Mouse (Mus musculus) gastrocnemius, postnatal 14 days (tissue): ENCODE data around the gene Cilp2. TPM values are rescaled to one million over a fixed set of nuclear protein-coding genes. Genes with fewer than 3 reads are reported as not detected.

Experiments
- DNase-seq: peaks from one replicate; pipeline ENCODE4 v3.0.0; 2021; ENCODE audit warnings: mixed read lengths
- intact Hi-C: fragments of 180-260 bp; cut with DNase I; formaldehyde crosslinking; loops from one replicate; pipeline ENCODE4 v1.15.1; 2025; ENCODE audit warnings: low total_unique reads
- total RNA-seq, 2 experiments: library from RNA; stranded (reverse); gene quantifications; 2 replicates each; pipeline ENCODE4 v1.2.3; 2021

The Cilp2 gene
- total RNA-seq, 2 experiments from 2014 or later = 26.6 to 27.8 TPM

GRCm38 (mm10) chr8:69879678-69880077 lies 7.8 kb downstream of the Cilp2 start:
- no peak for DNase-seq
- intact Hi-C loops = no loop called here

GRCm38 (mm10) chr8:69877992-69878391 lies 9.5 kb downstream of the Cilp2 start:
- peak; percentile 62 for DNase-seq
- intact Hi-C loops = no loop called here

GRCm38 (mm10) chr8:69877396-69877795 lies 10.1 kb downstream of the Cilp2 start:
- no peak for DNase-seq
- intact Hi-C loops = no loop called here

GRCm38 (mm10) chr8:69876967-69877366 lies 10.5 kb downstream of the Cilp2 start:
- intact Hi-C loops = no loop called here
- peak; percentile 27 for DNase-seq

- intact Hi-C loops = no loop called here
- DNase-seq = peak; percentile 57
Measured at GRCm38 (mm10) chr8:69876097-69876496, 11.4 kb downstream of the Cilp2 start.

- intact Hi-C loops = no loop called here
- DNase-seq = peak; percentile 71
Measured at GRCm38 (mm10) chr8:69874654-69875053, 12.8 kb downstream of the Cilp2 start.

GRCm38 (mm10) chr8:69874155-69874554 lies 13.3 kb downstream of the Cilp2 start:
- DNase-seq = peak; percentile 54
- intact Hi-C loops = no loop called here

GRCm38 (mm10) chr8:69870907-69871306 lies 16.6 kb downstream of the Cilp2 start:
- peak; percentile 22 for DNase-seq
- intact Hi-C loops = no loop called here

GRCm38 (mm10) chr8:69870003-69870765 lies 17.3 kb downstream of the Cilp2 start:
- intact Hi-C loops = no loop called here
- DNase-seq = no peak

- no peak for DNase-seq
- intact Hi-C loops = no loop called here
Measured at GRCm38 (mm10) chr8:69867696-69868326, 19.7 kb downstream of the Cilp2 start.

GRCm38 (mm10) chr8:69864180-69864579 lies 23.3 kb downstream of the Cilp2 start:
- no peak for DNase-seq
- intact Hi-C loops = no loop called here

GRCm38 (mm10) chr8:69863387-69864020 lies 24.0 kb downstream of the Cilp2 start:
- DNase-seq = no peak
- intact Hi-C loops = no loop called here

- intact Hi-C loops = no loop called here
Measured at GRCm38 (mm10) chr8:69861251-69861650, 26.2 kb downstream of the Cilp2 start.

GRCm38 (mm10) chr8:69860807-69861206 lies 26.7 kb downstream of the Cilp2 start:
- intact Hi-C loops = no loop called here
- DNase-seq = no peak

More at GRCm38 (mm10) chr8:69861251-69861650, 26.2 kb downstream of the Cilp2 start:
- DNase-seq = no peak

GRCm38 (mm10) chr8:69853869-69854268 lies 33.6 kb downstream of the Cilp2 start:
- no peak for DNase-seq
- intact Hi-C loops = no loop called here

GRCm38 (mm10) chr8:69850926-69851506 lies 36.5 kb downstream of the Cilp2 start:
- intact Hi-C loops = no loop called here
- no peak for DNase-seq

- intact Hi-C loops = no loop called here
- DNase-seq = no peak
Measured at GRCm38 (mm10) chr8:69849899-69850298, 37.6 kb downstream of the Cilp2 start.

- DNase-seq = peak; percentile 35
- intact Hi-C loops = no loop called here
Measured at GRCm38 (mm10) chr8:69848951-69849350, 38.5 kb downstream of the Cilp2 start.

- intact Hi-C loops = no loop called here
- no peak for DNase-seq
Measured at GRCm38 (mm10) chr8:69847167-69848065, 40.1 kb downstream of the Cilp2 start.
